Mouse (Mus musculus): ENCODE results near the gene Gm15023.
"Not testable (repeated sequence)": the region's sequence is repeated elsewhere in the genome, so short reads cannot be mapped to it uniquely, and the experiment has no call there.

Gene Gm15023

DNA sequence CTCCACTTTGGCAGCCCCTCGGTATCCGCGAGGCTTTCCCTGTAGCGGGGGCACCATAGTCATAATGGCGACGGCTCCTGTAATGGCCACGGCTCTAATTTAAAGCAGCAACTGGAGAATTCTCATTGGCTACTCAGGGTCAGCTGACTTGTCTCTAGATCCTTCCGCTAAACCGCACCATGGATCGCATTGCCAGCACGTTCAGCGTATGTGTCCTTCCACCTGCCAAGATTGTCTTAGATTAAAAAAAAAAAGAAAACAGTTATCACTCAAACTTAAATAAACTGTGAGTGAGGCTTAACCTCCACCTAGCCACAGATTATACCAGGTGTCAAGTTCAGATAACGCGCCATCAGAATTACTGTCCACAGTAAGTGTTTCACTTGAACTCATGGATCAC lies at the start of gene Gm15023:
Gene Gm15023, minus strand, starts transcription at position 101 of the 400 bp plus-strand sequence.
- not testable (repeated sequence) for DNase-seq (ENCODE audit: low spot score in 2 of 2)

DNA sequence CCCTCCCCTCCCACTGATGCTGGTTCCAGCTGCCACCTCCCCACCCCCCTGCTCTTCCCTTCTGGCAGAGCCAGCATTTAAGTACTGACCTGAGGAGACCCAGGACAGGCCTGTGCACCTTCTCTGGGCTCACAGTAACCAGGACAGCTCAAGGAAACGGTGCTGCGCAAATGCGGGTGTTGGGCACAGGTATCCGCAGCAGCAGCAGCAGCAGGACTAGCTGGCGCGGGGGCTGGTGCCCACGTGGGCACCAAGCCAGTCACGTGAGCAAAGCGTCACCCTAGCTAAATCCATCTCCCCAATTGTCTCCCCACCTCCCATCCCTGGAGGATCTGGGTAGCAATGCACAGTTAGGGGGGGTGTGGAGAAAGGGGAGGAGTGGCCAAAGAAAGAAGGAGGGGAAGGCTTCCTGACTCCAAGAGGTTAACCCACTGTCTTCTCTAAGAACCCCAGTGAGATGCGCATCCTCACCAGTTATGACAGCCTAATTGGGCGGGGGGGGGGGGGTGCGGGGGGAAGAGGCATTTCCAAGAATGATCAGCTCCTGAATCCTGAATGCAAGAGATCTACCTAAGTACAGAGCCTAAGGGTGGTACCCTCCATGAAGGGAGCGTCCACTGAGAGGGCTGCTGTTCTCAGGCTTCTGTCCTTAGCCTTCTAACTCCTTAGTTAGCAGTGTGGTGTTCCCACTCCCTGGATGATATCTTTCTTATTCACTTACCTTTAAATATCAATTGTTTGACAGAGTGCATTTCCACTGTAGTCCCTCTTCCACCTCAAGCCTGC lies 33.2 kb upstream of the Gm15023 start, which contains the start of gene Tceal6:
Gene Tceal6, minus strand, starts transcription at position 252 of the 786 bp plus-strand sequence.
- no peak for DNase-seq (ENCODE audit: low spot score in 2 of 2)

DNA sequence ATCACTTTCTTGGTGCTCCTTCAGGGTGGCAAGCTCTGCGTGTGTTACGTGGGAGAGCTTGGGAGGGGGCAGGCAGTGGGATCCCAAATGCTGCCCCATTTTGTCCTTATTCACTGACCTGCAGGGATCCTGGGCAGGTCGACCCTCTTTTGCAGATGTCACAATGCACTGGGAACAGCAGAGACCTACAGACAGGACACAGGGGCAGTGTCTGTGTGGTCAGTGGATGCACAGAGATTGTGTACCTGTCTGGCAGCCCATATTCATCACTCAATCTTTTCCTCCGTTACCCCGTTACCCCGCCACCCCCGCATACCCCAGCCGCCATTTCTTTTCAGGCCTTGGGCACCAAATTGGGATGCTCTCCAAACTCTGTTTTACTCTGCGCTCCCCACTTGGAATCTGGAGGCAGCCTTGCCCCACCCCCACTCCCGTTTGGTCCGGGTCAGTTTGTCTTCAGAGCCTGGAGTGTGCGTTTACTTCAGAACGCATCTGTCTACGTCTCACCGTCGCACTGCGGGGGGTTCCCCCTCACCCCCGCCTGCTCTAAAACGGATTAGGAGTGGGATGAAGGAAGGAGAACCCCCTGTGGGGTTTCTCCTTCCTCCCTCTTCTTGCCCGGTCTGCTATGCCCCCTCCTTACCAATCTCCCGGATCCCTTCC lies 32.5 kb upstream of the Gm15023 start:
- not testable (repeated sequence) for DNase-seq (ENCODE audit: low spot score in 2 of 2)

DNA sequence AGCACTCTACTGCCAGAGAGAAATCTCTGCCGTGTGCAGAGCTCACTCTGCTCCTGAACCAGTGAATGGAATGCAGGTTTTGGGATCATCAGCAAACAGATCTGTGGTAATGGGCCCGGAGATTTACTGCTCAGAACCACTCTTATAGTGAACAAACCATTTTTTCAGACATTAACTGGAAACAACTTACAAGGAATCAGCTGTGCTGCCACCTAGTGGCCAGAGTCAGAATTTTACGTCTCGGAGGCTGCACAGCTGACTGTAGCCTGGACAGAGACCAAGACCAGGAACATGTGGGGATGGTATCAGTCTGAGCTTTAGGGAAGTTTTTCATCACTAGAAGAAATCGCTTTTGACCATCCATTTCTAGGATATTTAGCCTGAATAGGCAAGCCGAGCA lies 12.5 kb upstream of the Gm15023 start:
- DNase-seq (ENCODE audit: low spot score in 2 of 2), result not testable (repeated sequence)

DNA sequence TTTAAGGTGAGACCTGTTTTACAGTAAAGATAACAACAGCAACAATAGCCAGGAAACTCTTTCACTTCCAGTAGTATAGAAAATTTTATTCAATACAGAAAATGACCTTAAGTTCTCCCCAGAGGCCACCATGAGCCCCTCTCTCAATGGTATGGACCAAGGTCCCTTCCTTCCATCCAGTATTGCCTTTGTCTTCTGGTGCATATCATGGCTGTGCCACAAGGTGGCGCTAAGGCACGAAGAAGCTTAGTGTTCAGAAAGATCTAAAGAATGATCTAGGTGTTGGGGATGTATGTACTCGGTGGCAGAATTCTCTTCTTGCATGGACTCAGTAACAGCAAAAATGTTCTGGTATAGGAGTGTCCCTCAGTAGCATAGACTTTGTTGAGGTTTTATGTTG lies 11.2 kb upstream of the Gm15023 start:
- DNase-seq (ENCODE audit: low spot score in 2 of 2), result not testable (repeated sequence)

All from spleen, postnatal 36 days (tissue).